Mouse (Mus musculus): ENCODE results near the gene Ezr. TPM values are rescaled to one million over a fixed set of nuclear protein-coding genes. Genes with fewer than 3 reads are reported as not detected.

Ezr gene
- total RNA-seq, 1 experiment from 2014 or later, result 23.6 TPM

DNA sequence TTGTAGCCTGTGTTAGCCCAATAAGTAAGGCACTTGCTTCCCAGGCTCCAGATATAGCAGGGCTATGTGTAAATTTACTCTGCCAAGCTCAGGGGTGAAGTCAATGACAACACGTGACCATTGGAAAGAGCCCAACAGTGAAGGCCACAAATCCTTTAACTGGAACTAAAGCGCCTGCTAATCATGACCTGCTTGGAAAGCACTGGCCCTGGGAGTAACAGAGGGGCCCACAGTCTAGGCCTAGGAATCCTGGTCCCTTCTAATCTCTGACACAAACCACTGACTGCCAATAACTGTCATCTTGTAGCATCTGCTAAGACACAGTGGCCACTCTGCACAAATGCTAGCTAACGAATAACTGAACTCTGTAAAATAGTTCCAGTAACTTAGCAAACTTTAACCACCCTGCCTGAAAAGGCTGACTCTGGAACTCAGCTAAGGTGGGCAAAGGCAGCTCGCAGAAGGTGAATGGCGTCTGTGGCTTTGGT is 14.2 kb downstream of the Ezr start:
- DNase-seq, result peak; percentile 35

DNA sequence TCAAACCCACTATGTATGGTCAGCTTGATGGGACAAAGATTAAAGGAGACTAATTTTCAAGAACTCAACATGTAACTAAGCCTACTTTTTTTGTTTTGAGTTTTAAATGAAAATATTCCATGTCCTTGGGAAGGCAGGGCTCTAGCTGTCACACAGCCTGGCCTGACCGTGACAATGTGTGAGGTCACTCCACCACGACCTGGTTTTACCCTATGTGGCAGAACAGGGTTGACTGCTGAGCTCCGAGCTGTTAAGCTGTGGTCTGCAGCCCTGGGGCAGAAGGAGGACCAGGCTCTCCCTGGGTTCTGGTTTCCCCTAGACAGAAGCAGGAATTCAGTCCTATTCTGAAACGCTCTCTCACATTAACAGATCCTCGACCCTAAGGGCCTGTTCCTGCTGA is 14.8 kb downstream of the Ezr start:
- peak; percentile 31 for DNase-seq

- DNase-seq, result peak; percentile 32
Observed at GRCm38 (mm10) chr17:6766823-6767222, 15.8 kb downstream of the Ezr start.

GRCm38 (mm10) chr17:6765886-6766285 is 16.7 kb downstream of the Ezr start:
- no peak for DNase-seq

- DNase-seq, result peak; percentile 41
Observed at GRCm38 (mm10) chr17:6764730-6765129, 17.9 kb downstream of the Ezr start.

- no peak for DNase-seq
Observed at GRCm38 (mm10) chr17:6764227-6764593, 18.4 kb downstream of the Ezr start.

GRCm38 (mm10) chr17:6763513-6764226 is 18.9 kb downstream of the Ezr start:
- DNase-seq, result no peak

GRCm38 (mm10) chr17:6759717-6760292 is 22.8 kb downstream of the Ezr start:
- DNase-seq, result no peak

DNA sequence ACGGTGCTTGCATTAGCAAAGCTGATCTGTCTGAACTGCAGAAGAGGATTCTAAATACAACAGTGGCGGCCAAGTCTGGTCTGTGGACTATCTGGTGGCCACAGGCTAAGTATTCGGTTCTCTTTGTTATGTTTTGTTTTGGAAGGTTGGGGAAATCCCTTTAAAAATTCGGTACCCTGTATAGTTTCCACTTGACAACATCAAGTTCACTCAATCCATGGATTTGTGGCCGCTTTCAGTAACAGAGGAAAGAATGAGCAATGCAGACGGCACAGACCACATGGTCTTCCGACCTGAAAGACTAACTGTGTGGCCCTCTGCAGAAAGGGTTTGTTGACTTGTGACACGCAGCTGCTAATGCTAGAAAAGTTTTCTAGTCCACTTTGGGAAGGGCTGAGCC is 23.7 kb downstream of the Ezr start:
- no peak for DNase-seq

GRCm38 (mm10) chr17:6757902-6758301 is 24.7 kb downstream of the Ezr start:
- DNase-seq, result no peak

DNA sequence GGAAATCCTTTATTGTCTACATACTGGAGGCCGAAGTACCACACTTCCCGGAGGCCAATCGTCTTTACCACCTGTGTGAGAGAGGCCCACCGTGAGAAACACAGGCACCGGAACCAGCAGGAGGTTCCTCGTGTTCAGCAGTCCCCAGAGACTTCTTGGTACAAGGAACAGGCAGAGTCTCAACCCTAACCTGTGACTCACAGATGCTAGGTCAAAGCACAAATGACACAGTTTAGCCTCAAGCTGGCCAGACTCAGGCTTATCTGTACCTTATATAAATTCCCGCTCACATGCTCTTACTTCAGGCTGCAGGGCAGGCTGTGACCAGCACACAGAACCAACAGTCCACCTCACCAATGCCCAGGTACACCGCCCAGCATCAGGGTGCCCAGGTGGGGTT is 26.7 kb downstream of the Ezr start:
- no peak for DNase-seq

GRCm38 (mm10) chr17:6755176-6755575 is 27.4 kb downstream of the Ezr start:
- DNase-seq, result peak; percentile 44

DNA sequence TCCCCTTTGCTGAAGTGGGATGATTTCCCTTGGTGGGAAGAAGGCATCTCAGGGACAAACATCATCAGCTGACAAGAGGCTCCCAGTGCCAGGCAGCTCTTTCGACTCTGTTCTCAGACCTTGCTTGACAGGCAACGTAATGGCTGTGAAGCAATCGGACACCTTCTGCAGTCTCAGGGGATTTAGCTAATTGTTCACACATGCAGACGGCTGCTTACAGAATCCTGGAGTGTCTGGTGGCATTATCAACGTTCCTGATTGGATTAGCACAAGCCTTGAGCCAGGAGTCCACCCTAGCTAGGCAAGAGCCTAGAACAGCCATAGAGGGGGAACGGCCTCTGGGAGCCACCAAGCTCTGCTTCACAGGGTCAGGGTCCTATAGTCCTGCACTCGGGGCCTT is 30.2 kb downstream of the Ezr start:
- DNase-seq, result no peak

GRCm38 (mm10) chr17:6751221-6751859 is 31.2 kb downstream of the Ezr start:
- DNase-seq, result no peak

GRCm38 (mm10) chr17:6748779-6749464 is 33.7 kb downstream of the Ezr start:
- DNase-seq, result peak; percentile 77

GRCm38 (mm10) chr17:6747478-6747877 is 35.1 kb downstream of the Ezr start:
- DNase-seq, result no peak

DNA sequence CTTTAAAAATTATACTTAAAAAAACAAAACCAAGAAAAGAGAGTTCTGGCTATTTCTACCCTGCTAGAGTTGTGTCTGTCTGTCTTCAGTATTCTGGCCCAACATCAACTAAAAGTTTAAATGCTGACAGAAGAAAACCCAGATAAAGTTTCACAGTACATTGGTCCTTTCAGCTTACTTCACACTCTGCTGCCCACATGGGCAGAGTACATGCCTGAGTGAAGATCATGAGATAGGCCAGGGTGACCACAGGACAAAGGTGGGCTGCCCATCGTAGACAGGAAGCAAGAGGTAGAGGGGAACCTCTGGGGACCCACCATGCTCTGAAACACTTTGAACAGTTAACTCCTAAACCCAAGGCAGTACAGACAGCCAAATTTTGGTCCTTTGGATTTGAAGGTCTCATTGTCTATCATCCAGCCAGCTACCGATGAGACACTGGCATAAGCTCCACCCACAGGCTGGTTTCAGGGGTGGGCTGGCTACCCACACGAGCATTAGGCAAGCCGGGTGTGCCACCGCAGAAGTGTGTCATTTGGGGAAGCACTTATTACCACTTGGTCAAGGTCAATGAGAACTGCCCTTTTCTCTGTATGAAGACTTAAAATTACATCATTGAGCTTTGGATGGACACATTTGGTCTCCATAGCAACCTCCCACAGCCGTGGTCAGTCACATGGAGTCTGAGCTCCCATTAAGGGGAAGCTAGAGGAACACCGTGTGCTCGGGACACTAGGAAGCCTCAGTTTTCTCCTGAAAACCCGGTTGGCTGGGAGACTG is 35.9 kb downstream of the Ezr start:
- peak; percentile 42 for DNase-seq

GRCm38 (mm10) chr17:6745975-6746374 is 36.6 kb downstream of the Ezr start:
- DNase-seq, result no peak

DNA sequence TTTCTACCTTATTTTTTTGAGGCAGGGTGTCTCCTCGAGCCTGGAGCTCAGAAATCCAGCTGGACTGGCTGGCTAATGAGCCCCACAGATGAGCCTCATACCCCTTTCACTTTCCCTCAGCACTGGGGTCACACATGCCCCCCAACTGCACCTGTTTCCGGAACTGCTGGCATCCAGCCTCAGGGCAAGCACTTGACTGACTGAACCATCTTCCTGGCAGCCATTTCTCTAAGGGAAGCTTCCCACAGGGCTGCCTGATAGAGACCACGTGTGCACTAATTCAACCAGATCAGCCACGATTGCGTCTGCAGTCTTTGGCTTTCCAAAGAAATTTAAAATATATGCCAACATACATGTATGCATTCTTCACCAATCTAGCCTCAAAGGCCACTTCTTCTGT is 37.1 kb downstream of the Ezr start:
- no peak for DNase-seq

- DNase-seq, result no peak
Observed at GRCm38 (mm10) chr17:6744871-6745270, 37.7 kb downstream of the Ezr start.

DNA sequence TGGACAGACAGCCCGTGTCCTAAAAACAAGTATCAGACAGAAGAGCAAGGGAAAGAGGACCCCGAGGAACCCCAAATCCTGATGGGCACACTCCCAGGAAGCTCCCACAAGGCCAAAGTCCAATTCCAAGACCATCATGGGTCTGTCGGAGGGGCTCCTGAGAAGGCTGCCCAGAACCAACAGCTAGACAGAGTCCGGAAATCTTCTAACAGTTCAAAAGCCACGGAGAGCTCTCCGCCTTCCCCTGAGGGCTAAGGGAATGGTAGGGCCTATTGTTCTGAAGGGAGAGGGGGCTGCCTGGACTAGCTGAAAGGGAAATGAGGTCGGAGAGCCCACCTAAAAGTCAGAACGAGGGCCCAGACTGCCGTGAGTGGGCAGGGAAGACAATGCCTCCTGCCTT is 38.2 kb downstream of the Ezr start:
- no peak for DNase-seq

DNA sequence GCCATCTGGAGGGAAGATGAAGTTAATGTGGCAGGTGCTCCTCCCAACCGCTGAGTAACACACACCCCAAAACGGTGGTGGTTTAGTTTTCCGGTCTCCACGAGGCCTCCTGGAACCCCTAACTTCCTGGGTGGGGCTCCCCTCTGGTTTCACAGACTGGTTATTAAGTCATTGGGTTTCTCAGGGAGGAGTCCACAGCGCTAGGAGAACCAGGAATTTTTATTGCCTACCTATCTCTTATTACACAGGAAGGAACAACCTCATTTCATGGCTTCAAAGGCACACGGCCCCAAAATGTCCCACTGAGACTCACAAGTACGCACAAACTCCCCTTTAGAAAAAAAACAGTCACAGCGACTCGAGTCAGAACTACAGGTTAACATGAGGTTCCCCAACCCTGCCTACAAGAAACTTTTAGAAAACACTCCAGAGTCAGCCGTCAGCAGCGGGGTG is 38.8 kb downstream of the Ezr start:
- DNase-seq, result no peak
